Mouse (Mus musculus): ENCODE data around the gene Ptprd. TPM values are rescaled to one million over a fixed set of nuclear protein-coding genes. Genes with fewer than 3 reads are reported as not detected.
A peak's percentile ranks its signal among the peaks of the same experiment; 100 is the strongest.

Gene Ptprd
- polyA plus RNA-seq, 1 experiment from 2014 or later, result 13.8 TPM

DNA sequence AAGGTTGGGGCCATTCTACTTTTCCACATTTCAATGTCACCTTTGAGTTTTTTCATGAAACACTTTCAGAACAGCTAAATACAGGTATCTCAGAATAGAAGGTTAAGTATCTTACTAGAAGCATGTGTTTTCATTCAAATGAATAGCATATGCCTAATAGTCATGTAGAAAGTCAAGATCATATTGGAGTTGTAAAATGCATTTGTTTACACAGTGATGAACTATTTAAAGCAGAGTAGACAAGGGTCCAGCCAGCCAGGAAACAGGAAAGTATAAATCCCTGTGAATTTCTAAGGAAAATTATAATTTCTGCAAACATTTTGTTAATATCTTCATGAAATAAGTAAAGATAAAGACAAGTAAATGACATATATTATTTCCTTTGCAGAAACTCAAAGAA is 1970.2 kb downstream of the Ptprd start:
- no peak overlapping the region for H3K4me3 ChIP-seq (ENCODE audit: low read depth, low read length)
- no peak for ATAC-seq
- no peak overlapping the region for H3K4me2 ChIP-seq (replicated peaks; ENCODE audit: low read depth)
- H3K4me1 ChIP-seq (replicated peaks; ENCODE audit: control insufficient read depth, insufficient read depth, low read length), result no peaks in the 10 kb centered on the region
- H3K9ac ChIP-seq (ENCODE audit: low read depth, low read length), result no peak overlapping the region
- TF ChIP-seq CTCF (IDR thresholded peaks at IDR 0.05; ENCODE audit: low read depth), result no peak
- no peak overlapping the region for H3K27ac ChIP-seq (ENCODE audit: low read depth, low read length)
- peaks cover 17% of the 10 kb centered on the region; the same call in 1 of the 2 replicates for H3K27me3 ChIP-seq (replicated peaks; ENCODE audit: control insufficient read depth, insufficient read depth, low read length)
- H3K9me3 ChIP-seq (ENCODE audit: control insufficient read depth), result no peaks in the 10 kb centered on the region
- H3K36me3 ChIP-seq (ENCODE audit: control insufficient read depth, insufficient read depth), result no peaks in the 10 kb centered on the region

DNA sequence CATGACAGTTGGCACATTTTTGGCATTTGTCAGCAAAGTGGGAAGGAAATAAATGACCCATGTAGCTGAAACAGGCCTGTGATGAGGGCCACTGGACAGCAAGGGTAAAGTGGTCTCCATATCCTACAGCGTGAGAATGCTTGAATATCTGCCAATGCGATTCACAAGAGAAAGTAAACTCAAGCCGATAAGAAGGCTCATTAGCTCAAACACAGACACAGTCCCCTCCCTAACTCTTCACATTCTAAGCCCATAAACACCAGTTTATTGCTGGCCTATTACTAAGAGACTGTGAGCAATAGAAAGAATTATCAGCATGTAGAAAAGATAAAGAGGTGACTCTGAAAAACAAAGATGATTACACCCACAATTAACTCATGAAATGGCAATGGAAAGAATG is 1970.6 kb downstream of the Ptprd start:
- Histone ChIP-seq H3K4me1 (replicated peaks; ENCODE audit: control insufficient read depth, insufficient read depth, low read length) (no peaks in the 10 kb centered on the region), H3K4me2 (replicated peaks; ENCODE audit: low read depth) (no peak overlapping the region), H3K9ac (ENCODE audit: low read depth, low read length) (no peak overlapping the region), H3K36me3 (ENCODE audit: control insufficient read depth, insufficient read depth) (no peaks in the 10 kb centered on the region), H3K9me3 (ENCODE audit: control insufficient read depth) (no peaks in the 10 kb centered on the region), H3K27me3 (replicated peaks; ENCODE audit: control insufficient read depth, insufficient read depth, low read length) (peaks cover 17% of the 10 kb centered on the region; the same call in 1 of the 2 replicates), H3K4me3 (ENCODE audit: low read depth, low read length) (no peak overlapping the region), H3K27ac (ENCODE audit: low read depth, low read length) (no peak overlapping the region)
- ATAC-seq, result peak; percentile 81
- no peak for TF ChIP-seq CTCF (IDR thresholded peaks at IDR 0.05; ENCODE audit: low read depth)
- WGBS, result 10% methylated on average over 3 of the region's 3 CpGs

GRCm38 (mm10) chr4:76239063-76239462 is 1972.7 kb downstream of the Ptprd start:
- TF ChIP-seq CTCF (IDR thresholded peaks at IDR 0.05; ENCODE audit: low read depth), result no peak
- no peak overlapping the region for H3K4me3 ChIP-seq (ENCODE audit: low read depth, low read length)
- H3K4me1 ChIP-seq (replicated peaks; ENCODE audit: control insufficient read depth, insufficient read depth, low read length), result no peaks in the 10 kb centered on the region
- no peak overlapping the region for H3K27ac ChIP-seq (ENCODE audit: low read depth, low read length)
- H3K4me2 ChIP-seq (replicated peaks; ENCODE audit: low read depth), result no peak overlapping the region
- no peaks in the 10 kb centered on the region for H3K36me3 ChIP-seq (ENCODE audit: control insufficient read depth, insufficient read depth)
- no peak overlapping the region for H3K9ac ChIP-seq (ENCODE audit: low read depth, low read length)
- H3K9me3 ChIP-seq (ENCODE audit: control insufficient read depth), result no peaks in the 10 kb centered on the region
- WGBS, result 71% methylated on average over 5 of the region's 5 CpGs
- no peak for ATAC-seq
- peaks cover 12% of the 10 kb centered on the region; the same call in 1 of the 2 replicates for H3K27me3 ChIP-seq (replicated peaks; ENCODE audit: control insufficient read depth, insufficient read depth, low read length)

GRCm38 (mm10) chr4:76238577-76238976 is 1973.2 kb downstream of the Ptprd start:
- WGBS, result 82% methylated on average over 5 of the region's 5 CpGs
- ATAC-seq, result no peak
- Histone ChIP-seq H3K36me3 (ENCODE audit: control insufficient read depth, insufficient read depth) (no peaks in the 10 kb centered on the region), H3K9ac (ENCODE audit: low read depth, low read length) (no peak overlapping the region), H3K4me1 (replicated peaks; ENCODE audit: control insufficient read depth, insufficient read depth, low read length) (no peaks in the 10 kb centered on the region), H3K4me2 (replicated peaks; ENCODE audit: low read depth) (no peak overlapping the region), H3K9me3 (ENCODE audit: control insufficient read depth) (no peaks in the 10 kb centered on the region), H3K27ac (ENCODE audit: low read depth, low read length) (no peak overlapping the region), H3K4me3 (ENCODE audit: low read depth, low read length) (no peak overlapping the region), H3K27me3 (replicated peaks; ENCODE audit: control insufficient read depth, insufficient read depth, low read length) (peaks cover 10% of the 10 kb centered on the region; the same call in 1 of the 2 replicates)
- no peak for TF ChIP-seq CTCF (IDR thresholded peaks at IDR 0.05; ENCODE audit: low read depth)

DNA sequence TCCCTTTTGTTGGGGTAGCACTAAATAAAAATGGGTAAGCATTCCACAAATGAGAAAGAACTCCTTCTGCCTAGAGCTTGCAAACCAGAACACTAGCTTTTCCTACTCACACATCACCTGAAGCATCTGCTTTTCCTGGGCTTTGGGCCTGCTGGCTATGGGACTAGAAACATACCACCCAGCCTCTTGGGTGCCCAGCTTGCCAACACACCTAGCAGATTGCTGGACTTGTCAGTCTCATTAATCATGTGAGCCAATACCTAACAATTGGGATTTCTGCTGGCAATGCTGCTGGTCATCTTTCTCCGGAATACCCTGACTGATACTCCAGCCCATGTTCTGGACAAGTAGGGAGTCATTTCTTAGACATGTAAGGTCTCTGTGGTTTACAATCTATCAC is 1973.9 kb downstream of the Ptprd start:
- no peak overlapping the region for H3K4me3 ChIP-seq (ENCODE audit: low read depth, low read length)
- 96% methylated on average over 1 of the region's 1 CpGs for WGBS
- H3K9me3 ChIP-seq (ENCODE audit: control insufficient read depth), result no peaks in the 10 kb centered on the region
- H3K9ac ChIP-seq (ENCODE audit: low read depth, low read length), result no peak overlapping the region
- H3K27ac ChIP-seq (ENCODE audit: low read depth, low read length), result no peak overlapping the region
- no peak for TF ChIP-seq CTCF (IDR thresholded peaks at IDR 0.05; ENCODE audit: low read depth)
- no peak for ATAC-seq
- no peak overlapping the region for H3K4me2 ChIP-seq (replicated peaks; ENCODE audit: low read depth)
- H3K27me3 ChIP-seq (replicated peaks; ENCODE audit: control insufficient read depth, insufficient read depth, low read length), result peaks cover 10% of the 10 kb centered on the region; the same call in 1 of the 2 replicates
- no peaks in the 10 kb centered on the region for H3K4me1 ChIP-seq (replicated peaks; ENCODE audit: control insufficient read depth, insufficient read depth, low read length)
- no peaks in the 10 kb centered on the region for H3K36me3 ChIP-seq (ENCODE audit: control insufficient read depth, insufficient read depth)

- Histone ChIP-seq H3K27me3 (replicated peaks; ENCODE audit: control insufficient read depth, insufficient read depth, low read length) (no peaks in the 10 kb centered on the region), H3K36me3 (ENCODE audit: control insufficient read depth, insufficient read depth) (no peaks in the 10 kb centered on the region), H3K9ac (ENCODE audit: low read depth, low read length) (no peak overlapping the region), H3K4me2 (replicated peaks; ENCODE audit: low read depth) (no peak overlapping the region), H3K4me3 (ENCODE audit: low read depth, low read length) (no peak overlapping the region), H3K9me3 (ENCODE audit: control insufficient read depth) (no peaks in the 10 kb centered on the region), H3K4me1 (replicated peaks; ENCODE audit: control insufficient read depth, insufficient read depth, low read length) (no peaks in the 10 kb centered on the region), H3K27ac (ENCODE audit: low read depth, low read length) (no peak overlapping the region)
- no peak for TF ChIP-seq CTCF (IDR thresholded peaks at IDR 0.05; ENCODE audit: low read depth)
- no peak for ATAC-seq
- 83% methylated on average over 3 of the region's 3 CpGs for WGBS
Observed at GRCm38 (mm10) chr4:76223720-76224119, 1988.0 kb downstream of the Ptprd start.

DNA sequence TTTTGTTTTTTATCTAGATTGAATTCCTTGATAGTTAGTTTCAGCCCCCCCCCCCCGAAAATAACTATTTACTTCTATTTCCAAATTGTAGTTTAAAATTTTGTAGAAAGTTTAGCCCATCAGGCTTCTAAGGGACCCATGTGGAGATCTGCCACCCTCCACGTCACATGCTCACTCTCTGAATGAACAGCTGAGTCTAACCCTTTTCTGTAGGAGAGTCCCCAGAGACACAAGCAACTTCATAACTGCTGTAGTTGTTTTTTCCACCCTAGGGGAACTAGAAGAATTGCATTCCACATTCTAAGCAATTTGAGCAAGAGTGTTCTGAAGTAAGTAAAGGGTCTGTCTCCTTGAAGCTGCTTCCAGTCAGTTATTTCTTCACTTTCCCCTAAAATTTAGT is 1989.2 kb downstream of the Ptprd start:
- Histone ChIP-seq H3K27me3 (replicated peaks; ENCODE audit: control insufficient read depth, insufficient read depth, low read length) (no peaks in the 10 kb centered on the region), H3K27ac (ENCODE audit: low read depth, low read length) (no peak overlapping the region), H3K4me2 (replicated peaks; ENCODE audit: low read depth) (no peak overlapping the region), H3K9me3 (ENCODE audit: control insufficient read depth) (no peaks in the 10 kb centered on the region), H3K4me3 (ENCODE audit: low read depth, low read length) (no peak overlapping the region), H3K4me1 (replicated peaks; ENCODE audit: control insufficient read depth, insufficient read depth, low read length) (no peaks in the 10 kb centered on the region), H3K36me3 (ENCODE audit: control insufficient read depth, insufficient read depth) (no peaks in the 10 kb centered on the region), H3K9ac (ENCODE audit: low read depth, low read length) (no peak overlapping the region)
- WGBS, result 78% methylated on average over 2 of the region's 2 CpGs
- no peak for TF ChIP-seq CTCF (IDR thresholded peaks at IDR 0.05; ENCODE audit: low read depth)
- no peak for ATAC-seq
